Mouse (Mus musculus): ENCODE measurements around the gene Tomt.

DNA sequence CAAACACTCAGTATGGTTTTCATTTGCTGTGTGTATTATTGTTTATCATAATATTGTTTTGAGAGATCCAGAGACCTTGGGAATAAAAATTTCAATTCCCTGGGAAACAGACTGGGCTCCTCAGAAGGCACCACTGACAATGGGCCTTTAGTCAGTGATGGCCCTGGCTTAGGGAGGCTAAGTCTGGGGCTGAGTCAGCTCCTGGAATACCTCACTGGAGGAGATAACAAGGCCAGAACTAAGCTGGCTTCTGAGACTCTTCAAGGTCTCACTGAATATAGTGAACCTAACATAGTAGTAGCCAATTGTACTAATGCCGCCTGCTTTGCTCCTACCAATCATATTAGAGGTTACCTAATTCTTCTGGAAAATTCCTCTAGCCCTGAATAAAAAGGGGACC lies 30.2 kb downstream of the Tomt start:
- TF ChIP-seq RCOR1 (conservative IDR thresholded peaks at IDR 0.05; ENCODE audit: low read depth, low read length), result no peak
- no peak for TF ChIP-seq POLR2AphosphoS2 (IDR thresholded peaks at IDR 0.05; ENCODE audit: low read depth, low read length)
- TF ChIP-seq E2F4 (IDR thresholded peaks at IDR 0.05; ENCODE audit: insufficient replicate concordance, low read depth, low read length), result no peak
- no peak for TF ChIP-seq CTCF (conservative IDR thresholded peaks at IDR 0.05 in 1 of 2, IDR thresholded peaks at IDR 0.05 in 1 of 2; ENCODE audit: low read depth in 2 of 2, low read length in 2 of 2)
- TF ChIP-seq POLR2A (IDR thresholded peaks at IDR 0.05; ENCODE audit: low read depth, low read length), result no peak
- no peak for TF ChIP-seq MXI1 (IDR thresholded peaks at IDR 0.05; ENCODE audit: low read depth, low read length)
- no peak for TF ChIP-seq NELFE (IDR thresholded peaks at IDR 0.05; ENCODE audit: low read depth, low read length)
- TF ChIP-seq EP300 (IDR thresholded peaks at IDR 0.05; ENCODE audit: low read length), result no peak
- TF ChIP-seq ZC3H11A (IDR thresholded peaks at IDR 0.05; ENCODE audit: low read depth, low read length), result no peak
- no peak for TF ChIP-seq KAT2A (IDR thresholded peaks at IDR 0.05; ENCODE audit: insufficient replicate concordance, low read length)
- TF ChIP-seq SIN3A (IDR thresholded peaks at IDR 0.05; ENCODE audit: low read length), result no peak
- no peak for TF ChIP-seq MEF2A (IDR thresholded peaks at IDR 0.05; ENCODE audit: borderline replicate concordance, low read depth, low read length)
- no peak for TF ChIP-seq PAX5 (IDR thresholded peaks at IDR 0.05; ENCODE audit: low read length)

Measured in CH12.LX (cell line).